Mouse (Mus musculus): Measurements from ENCODE around the gene Atrn. TPM values are rescaled to one million over a fixed set of nuclear protein-coding genes. Genes with fewer than 3 reads are reported as not detected.

Atrn gene
- 10 to 100 TPM; 12.0 to 12.7 TPM for total RNA-seq (2021)
- long read RNA-seq, experiment 1, full-length matches to known transcripts: 1 of 12 reads
- long read RNA-seq, experiment 1, partial matches to known transcripts: 11 of 12 reads
- long read RNA-seq, experiment 1, other reads (novel, unspliced or antisense): 0 of 12 reads
- long read RNA-seq, experiment 2, full-length matches to known transcripts: 1 of 11 reads
- long read RNA-seq, experiment 2, partial matches to known transcripts: 2 of 11 reads
- long read RNA-seq, experiment 2, other reads (novel, unspliced or antisense): 8 of 11 reads

DNA sequence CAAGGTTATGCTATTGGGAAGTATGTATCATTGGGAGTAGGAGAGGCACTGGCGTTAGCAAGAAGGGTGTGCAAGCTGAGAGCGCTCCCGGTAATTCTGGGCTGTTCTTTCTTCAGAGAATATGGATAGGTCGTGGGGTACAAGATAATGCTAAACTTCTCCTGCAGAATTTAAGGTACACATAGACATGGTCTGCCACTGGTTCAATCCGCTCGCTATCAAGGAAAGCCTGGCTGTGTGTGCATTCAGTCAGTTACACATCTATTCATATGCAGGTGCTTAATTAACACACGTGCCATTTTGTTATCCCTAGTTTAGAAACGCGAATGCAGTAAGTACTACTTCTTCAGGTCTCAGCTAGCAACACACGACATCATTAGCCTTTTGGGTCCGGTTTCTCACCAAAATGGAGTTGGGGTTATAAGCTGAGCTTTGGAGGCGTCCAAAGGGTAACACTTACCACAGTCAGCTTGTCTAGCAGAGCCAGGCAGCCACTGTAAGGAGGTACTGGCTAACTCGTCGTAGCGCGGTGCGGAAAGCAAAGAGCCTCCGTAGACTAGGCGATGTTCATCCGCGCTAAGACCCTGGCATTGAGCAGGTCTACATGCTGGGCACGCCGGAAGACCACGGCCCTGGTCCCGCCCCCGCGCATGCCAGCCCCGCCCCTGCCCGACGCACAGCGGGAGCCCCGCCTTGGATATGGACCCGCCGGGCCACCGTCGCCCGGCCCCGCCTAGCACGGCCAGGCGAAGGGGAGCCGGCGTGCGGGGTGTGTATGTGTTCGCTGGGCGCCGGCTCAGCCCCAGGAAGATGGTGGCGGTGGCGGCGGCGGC lies at the start of gene Atrn, which contains the start of gene 4930402H24Rik:
Gene Atrn, plus strand, starts transcription at position 745 of the 833 bp plus-strand sequence.
Gene 4930402H24Rik, minus strand, starts transcription at position 656 of the 833 bp plus-strand sequence.
- peak; percentile 86 for DNase-seq (ENCODE audit: low spot score)

DNA sequence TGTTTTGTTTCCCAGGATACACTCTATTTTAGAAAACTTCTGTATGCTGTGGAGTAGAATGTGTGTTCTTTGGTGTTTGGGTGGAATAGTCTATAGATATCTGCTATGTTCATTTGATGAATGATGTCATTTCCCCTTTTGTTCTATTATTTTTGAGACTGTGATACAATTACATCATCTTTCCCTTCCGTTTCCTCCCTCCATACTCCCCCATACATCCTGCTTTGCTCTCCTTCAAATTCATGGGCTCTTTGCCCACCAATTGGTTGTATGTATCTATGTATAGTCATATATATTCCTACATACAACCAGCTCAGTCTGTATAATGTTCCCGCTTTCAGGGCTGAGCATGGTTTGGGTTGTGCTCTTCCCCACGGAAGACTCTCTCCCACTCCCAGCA lies 44.2 kb upstream of the Atrn start:
- DNase-seq (ENCODE audit: low spot score): no peak

DNA sequence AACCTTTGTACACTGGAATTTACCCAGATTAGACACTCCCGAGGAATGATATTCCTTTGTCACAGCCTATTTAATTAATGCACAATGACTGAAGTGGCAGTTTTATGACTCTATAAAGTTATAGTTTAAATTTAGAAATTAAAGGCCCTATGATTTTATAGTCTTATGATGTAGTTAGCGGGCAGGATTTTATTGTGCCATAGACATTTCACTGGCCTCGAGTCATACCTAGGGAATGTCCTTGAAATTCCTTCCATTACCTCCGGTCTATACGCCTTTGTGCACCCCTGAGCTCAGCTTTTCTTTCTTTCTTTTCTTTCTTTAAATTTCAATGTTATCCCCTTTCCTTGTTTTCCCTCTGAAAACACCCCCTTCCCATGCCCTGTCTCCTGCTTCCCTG lies 35.4 kb upstream of the Atrn start:
- DNase-seq (ENCODE audit: low spot score): no peak

DNA sequence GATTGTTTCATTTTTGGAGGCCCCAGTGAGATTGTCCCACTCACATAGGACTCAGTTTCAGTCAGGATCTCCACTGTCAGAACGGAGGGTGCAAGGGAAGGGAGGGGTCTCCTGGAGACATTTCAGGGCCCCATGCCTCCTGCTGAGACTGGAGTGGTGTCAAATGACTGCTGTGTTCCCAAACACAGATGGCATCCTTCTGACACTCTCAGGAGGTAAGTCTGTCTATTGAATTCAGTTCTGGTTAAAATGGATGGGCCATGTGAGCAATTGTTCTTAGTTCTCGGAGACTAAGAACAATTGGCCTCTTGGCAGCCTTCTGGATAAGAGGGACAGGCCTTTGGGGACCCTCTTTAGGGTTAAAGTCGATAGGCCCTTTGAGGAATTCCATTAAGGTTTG lies 28.9 kb upstream of the Atrn start:
- no peak for DNase-seq (ENCODE audit: low spot score)

DNA sequence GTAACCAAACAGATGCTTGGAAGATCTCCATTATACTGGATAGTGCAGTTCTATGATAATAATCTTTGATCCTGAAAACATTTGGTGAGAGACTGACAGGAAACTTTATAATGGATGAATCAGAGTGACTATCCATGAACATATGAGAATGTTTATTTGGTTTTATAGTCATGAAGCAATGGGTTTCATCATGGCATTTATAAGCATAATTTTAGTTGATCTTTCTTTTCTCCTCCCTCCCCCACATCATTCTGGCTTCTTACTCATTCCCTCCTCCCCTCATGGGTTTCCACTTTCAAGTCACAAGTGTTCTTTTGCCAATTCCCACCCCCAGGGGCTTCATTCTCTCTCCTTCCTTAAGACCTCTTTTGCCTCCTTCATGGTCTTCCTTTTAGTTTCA lies 19.3 kb upstream of the Atrn start:
- no peak for DNase-seq (ENCODE audit: low spot score)

DNA sequence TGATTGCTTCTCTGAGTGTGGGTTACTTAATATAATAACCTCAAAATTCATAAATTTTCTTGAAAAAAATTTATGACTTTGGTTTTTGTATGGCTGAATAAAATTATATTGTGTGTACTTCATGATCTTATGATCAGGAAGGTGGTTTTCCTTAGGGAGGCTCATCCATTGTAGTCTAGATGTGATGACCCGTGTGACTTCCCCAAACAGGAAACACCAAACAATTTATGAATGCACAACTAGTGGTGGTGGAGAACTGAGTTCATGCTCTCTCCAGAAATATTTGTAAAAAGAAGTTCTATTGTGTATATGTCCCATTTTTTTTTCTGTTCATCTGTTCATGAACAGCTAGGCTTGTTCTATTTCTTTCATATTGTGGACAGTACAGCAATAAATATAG lies 18.8 kb upstream of the Atrn start:
- DNase-seq (ENCODE audit: low spot score): no peak

DNA sequence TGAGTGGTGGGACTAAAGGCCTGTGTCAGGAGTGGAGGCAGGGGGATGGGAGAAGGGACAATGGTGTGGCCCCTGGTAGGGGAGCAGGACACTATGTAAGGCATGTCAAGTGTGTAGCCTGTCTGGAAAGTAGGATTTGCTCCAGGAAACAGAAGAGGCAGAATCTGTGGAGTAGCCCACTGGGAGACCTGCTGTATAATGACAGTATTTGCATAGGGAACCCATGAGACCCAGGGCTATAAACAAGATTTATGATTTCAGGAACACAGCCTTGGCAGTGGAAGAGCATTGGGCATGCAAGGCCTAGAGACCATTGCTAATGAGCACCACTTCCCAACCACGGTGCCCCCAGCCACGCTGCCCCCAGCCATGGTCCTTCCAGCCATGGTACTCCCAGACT lies 9.4 kb upstream of the Atrn start:
- DNase-seq (ENCODE audit: low spot score): no peak

DNA sequence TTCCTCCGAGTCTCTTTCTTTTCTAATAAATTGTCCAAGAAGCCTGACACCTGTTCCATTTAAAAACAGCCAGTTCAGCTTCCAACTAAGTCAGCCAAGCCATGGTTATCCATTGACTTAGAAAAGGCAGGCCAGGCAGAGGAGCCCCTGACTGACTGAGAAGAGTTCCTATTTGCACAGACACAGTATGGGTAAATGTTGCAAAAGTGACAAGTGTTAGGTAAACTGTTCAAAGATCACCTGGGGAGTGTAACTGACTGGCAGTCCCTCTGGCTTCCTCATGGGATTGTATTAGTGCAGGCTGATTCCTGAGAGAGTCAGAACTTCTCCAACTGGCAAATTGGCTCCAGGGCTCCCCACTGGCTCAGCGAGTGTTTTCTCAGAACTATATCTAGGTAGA lies 8.4 kb upstream of the Atrn start:
- DNase-seq (ENCODE audit: low spot score): no peak

DNA sequence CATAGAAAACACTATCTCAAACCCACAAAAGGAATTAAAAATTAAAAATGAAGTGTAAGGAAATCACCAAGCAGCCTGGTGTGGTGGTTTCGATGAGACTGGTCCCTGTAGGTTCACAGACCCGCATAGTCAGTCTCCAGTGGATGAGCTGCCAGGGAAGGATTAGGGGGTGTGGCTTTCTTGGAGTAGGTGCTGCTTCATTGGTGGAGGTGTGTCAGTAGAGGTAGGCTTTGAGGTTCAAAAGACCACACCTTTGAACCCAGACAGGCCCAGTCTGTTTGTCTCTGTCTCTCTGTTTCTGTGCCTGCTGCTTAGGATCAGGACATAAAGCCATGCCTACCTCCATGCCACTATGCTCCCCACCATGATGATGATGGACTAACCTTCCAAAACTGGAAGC lies 7.5 kb upstream of the Atrn start:
- DNase-seq (ENCODE audit: low spot score): no peak

DNA sequence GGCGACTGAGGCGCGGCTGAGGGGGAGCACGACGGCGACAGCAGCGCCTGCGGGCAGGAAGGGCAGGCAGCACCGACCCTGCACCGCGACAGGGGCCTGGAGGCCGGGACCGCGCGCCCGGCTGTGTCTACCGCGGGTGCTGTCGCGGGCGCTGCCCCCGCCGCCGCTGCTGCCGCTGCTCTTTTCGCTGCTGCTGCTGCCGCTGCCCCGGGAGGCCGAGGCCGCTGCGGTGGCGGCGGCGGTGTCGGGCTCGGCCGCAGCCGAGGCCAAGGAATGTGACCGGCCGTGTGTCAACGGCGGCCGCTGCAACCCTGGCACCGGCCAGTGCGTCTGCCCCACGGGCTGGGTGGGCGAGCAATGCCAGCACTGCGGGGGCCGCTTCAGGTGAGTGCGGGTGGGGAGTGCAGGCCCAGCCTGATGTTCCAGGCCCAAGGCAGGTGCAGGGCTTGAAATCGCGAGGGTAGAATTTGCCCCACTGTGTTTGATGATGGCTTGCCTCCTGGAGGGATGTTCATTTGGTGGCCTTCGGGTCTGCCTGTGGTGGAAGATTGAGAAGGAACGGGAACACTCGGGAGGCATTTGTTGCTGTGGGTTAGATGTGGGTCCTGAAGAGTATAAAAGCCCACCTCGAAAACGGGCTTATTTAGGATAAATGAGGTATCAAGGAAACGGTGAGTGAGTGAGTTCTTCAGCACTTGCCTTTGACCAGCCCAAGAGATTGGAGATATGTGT lies 455 bp downstream of the Atrn start:
- DNase-seq (ENCODE audit: low spot score): peak; percentile 13

DNA sequence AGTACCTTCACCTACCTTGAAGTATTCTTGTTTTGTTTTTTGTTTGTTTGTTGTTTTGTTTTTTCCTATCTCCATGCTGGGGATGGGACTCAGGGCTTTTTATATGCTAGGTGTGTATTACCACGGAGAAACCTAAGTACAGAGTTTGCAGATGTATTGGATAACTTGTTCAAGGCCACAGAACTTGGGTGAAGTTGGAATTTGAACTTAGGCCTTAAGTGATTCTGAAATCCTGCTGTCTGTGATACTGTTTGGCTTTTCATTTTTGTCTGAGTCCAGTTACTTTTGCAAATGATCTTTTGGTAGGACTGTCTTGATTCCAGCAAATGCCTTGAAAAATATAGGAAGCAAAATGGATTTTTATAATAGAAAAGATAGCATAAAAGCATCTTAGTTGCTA lies 5.4 kb downstream of the Atrn start:
- DNase-seq (ENCODE audit: low spot score): no peak

DNA sequence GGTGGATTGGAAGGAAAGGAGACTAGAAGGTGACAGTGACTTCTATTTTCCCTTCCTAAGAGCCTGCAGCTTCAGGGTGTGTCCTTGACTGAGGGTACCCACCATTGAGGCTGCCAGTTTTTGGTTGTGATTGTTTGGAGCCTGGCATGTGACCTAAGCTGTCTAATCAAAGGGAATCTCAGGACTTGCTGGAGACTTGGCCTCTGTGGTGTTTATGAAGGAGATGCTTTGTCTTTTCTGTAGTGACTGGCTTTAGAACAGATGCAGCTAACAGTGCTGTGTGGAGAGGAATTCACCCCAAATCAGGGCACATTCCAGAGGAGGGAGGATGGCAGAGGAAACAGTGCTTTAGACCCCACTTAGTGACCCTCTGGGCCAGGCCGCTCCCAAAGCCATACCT lies 8.6 kb downstream of the Atrn start:
- DNase-seq (ENCODE audit: low spot score): no peak

DNA sequence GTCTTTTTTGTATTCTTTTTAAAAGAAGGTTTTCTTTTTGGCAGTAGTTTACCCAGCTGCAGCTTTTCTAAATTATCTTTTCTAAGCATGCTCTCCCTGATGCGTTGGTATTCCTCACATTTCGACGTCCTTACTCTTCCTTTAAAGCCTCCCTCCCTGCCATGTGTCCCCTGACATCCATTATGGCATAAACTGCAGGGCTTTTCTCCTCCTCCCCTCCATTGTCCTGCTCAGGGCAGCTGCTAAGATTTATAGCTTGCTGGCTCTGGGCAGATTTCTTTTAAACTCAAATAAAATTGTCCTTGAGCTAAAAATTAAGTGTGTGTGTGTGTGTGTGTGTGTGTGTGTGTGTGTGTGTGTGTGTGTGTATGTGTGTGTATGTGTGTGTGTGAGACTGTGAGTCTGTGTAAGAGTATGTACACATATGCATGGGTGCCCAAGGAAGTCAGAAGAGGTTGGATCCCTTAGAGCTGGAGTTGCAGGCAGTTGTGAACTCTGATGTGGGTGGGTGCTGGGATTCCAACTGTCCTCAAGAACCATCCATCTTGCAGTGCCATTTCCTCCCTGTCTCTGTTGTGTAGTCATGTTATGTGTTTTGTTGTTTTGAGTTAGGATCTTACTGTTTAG lies 10.3 kb downstream of the Atrn start:
- no peak for DNase-seq (ENCODE audit: low spot score)

DNA sequence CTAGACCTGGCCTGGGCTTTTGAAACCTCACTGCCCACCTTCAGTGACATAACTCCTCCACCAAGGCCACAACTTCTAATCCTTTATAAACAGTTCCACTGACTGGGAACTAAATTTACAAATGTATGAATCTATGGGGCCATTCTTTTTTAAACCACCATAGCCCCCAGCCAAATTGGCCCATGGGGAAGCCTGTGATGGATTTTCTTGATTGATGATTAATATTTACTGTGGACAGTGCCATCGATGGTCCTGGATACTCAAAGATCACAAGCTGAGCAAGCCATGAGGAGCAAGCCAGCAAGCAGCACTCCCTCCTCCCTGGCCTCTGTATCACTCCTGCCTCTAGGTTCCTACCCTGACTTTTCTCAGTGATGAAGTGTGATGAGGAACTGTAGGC lies 11.4 kb downstream of the Atrn start:
- DNase-seq (ENCODE audit: low spot score): no peak

DNA sequence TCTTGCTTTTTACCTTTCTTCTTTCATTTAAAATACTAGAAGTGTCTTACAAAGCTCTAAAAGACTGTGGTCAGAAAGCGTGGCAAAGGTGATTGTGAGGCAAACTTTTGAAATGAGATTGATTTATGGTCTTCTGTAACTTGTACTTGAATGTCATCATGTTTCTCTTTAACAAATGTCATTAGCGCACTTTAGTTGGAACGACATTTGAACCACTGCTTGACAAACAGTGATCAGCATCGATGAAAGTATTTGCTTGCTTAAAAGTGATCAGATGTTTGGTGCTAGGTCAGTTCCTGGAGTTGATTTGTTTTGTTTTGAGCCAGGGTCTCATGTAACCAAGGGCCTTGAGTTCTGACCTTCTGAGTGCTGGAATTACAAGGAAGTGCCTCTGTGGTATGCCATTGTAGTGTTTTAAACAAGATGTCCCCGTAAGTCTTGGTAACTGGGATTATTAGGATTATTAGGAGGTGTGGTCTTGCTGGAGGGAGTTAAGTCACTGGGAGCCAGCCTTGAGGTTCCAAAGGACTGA lies 12.8 kb downstream of the Atrn start:
- DNase-seq (ENCODE audit: low spot score): no peak

DNA sequence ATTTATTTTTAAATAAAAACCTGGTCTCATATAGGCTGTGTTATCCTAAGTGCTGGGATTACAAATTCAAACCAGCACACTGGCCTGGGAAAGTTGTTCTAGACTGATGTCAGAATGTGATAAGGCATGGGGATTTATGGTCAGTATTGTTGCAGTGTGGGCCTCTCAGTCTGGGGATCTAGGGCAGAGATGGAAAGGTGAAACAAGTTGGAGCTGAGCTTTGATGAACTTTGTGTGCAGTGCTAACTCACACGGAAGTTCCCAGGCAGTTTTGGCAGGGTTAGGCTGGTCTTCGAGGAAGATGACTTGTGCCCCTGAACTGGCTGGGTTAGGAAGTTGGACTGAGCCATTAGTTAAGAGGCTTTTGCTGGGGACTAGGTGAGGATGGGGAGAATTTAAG lies 18.7 kb downstream of the Atrn start:
- DNase-seq (ENCODE audit: low spot score): no peak

DNA sequence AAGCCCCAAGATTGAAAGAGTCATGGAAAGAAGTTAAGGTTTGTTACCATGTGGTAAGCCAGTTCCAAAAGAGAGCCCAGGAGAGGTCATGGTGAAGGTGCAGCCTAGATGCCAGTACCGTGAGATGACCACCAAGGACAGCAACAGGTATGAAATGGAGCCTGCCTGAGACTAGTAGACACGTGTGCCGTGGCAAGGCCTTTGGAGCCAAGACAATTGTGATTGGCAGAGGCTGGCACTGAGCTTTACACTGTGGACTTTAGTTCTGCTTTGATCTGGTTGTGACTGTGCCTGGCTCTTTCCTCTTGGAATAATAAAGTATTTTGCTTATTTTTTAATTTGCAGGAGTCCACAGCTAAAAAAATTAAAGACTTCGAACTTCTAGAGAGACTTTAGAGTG lies 21.7 kb downstream of the Atrn start:
- no peak for DNase-seq (ENCODE audit: low spot score)

DNA sequence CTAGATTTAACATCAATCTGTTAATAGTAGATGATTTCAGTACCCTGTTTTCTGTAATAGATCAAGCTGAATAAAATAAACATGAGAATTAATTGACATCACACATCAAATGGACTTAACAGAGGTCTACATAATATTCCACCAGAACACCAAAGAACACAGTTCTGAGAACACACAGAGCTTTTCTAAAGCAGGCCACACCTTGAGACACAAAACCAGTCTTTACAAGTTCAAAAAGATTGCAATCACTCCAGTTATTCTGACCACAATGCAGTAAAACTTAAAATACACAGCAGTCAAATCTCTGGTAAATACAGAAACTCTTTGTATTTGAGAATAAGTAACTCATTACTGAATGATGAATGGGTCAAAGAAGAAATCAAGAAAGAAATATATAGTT lies 22.2 kb downstream of the Atrn start:
- no peak for DNase-seq (ENCODE audit: low spot score)

DNA sequence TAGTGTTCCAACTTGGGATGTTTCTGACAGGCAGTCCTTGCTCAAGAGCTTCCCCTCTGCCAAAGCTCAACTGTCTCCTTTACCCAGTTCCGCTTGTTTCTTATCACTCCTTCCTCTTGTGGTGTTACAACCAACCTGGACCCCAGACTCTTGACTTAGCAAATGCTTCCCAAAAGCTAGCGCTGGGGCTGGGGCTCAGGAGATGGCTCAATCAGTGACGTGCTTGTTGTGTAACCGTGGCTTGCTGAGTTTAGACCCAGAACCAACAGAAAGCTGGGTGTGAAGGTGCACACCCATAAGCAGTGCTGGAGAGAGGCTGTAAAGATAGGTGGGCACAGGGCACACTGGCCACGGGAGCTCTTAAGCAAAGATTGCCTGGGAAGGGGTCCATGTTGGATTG lies 23.7 kb downstream of the Atrn start:
- no peak for DNase-seq (ENCODE audit: low spot score)

DNA sequence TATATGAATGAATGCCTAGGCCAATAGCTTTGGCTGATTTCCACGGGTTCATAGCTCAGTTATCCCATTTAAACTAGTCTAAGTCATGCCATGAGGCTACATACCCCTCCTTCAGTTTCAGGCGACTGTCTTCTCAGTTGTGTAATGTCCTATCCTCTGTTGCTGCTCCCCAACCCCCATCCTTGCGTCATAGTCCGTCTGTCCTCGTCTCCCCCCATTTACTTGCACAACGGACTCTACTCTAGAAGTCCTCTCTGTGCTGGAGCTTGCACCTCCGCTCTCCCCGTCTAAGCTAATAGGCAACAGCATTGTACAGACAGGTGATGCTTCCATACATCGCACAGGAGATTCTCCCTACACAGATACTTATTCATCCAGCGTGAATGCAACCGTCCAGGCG lies 26.6 kb downstream of the Atrn start:
- DNase-seq (ENCODE audit: low spot score): peak; percentile 7

DNA sequence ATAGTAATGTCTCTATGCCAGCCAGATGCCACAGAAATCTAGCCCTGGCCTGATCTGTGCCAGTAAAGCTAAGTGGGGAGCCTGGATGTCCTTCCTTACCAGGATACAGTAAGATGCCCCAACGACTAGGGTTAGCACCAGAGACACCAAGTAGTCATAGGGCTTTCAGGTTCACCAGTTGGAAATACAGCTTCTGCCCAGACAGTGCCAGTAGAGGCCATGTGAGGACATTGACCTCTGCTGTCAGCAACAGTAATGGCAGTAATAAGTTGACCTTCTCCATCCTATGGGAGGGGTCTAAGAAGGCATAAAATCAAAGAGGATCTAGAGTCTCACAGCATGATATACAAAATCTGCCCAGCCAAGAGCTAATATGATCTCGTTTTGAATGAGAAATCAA lies 43.5 kb downstream of the Atrn start:
- no peak for DNase-seq (ENCODE audit: low spot score)

DNA sequence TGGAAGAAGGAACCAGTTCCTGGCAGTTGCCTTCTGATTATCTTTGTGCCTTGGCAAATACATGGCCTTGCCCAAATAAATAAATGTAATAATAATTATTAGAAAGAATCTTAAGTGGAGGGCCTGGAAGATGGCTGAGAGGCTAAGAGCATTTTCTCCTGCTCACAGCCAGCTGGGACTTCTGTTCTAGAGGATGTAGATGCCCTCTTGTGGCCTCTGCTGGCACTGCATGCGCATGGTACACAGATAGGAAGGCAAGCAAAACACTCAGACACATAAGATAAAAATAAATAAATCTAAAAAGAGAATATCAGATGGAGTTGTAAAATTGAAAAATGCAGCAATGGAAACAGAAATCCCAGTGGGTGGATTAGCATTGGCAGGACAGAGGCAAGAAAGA lies 44.3 kb downstream of the Atrn start:
- DNase-seq (ENCODE audit: low spot score): peak; percentile 86
